Mouse (Mus musculus) megakaryocyte-erythroid progenitor cell, adult 5-6 weeks (primary cell): Measurements from ENCODE around the gene Cops7b. TPM values are rescaled to one million over a fixed set of nuclear protein-coding genes. Genes with fewer than 3 reads are reported as not detected.
"Not testable (repeated sequence)": the region's sequence is repeated elsewhere in the genome, so short reads cannot be mapped to it uniquely, and the experiment has no call there.

ENCODE experiments used
- ATAC-seq: replicated peaks from 2 replicates; pipeline ENCODE4 v1.8.0; 2016; ENCODE audit warnings: mild to moderate bottlenecking, inconsistent platforms; ENCODE audit not compliant: severe bottlenecking, poor library complexity, low FRiP score, low TSS enrichment
- total RNA-seq, 2 experiments: library from RNA; stranded (forward) in 1 of 2; stranded (reverse) in 1 of 2; fragments of 200-1000, 215-1000 nt in 1 of 2; fragments of >200 nt in 1 of 2; fragmentation: Nextera tagmentation in 1 of 2; gene quantifications; 2 replicates each; pipeline ENCODE4 v1.2.3; 2014 to 2017

Cops7b gene
- 21.2 and 25.6 TPM in 2 replicates for total RNA-seq (2014; fragmentation: Nextera tagmentation)
- 17.2 and 19.1 TPM in 2 replicates for total RNA-seq (2017)

DNA sequence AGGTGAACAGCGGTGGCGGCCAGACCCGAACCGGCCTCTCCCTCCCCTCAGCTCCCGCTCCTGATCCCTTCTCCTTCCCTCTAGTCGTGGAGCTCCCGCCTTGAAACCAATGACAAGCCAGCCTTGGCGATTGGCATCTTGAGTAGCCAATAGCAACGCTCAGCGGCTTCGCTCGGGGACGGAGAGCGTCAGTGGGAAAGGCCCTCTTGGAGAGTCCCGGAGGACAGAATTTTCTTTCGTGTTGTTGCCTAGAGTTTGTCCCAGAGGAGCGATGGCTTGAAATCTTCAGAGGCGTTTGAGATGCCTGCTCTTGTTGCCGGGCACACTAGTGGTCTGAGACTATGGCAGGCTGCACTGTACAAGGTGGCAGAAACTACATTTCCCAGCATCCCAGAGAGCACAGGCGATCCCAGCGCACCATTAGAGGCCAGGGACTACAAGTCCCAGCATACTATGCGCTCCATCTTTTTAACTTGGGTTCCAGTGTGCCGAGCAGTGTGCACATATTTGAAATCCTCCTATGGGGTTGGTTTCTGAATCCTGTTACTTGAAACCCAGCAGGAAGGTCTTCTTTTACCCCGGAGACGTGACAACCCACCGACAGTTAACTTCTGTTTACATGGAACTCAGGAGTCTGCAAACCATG lies at the start of gene Cops7b, which contains the start of gene Pde6d:
Gene Cops7b (plus strand): TSS at position 454 of the 646 bp plus-strand sequence.
Gene Pde6d (minus strand): TSS at position 179 of the 646 bp plus-strand sequence.
- ATAC-seq, result peak; percentile 96

GRCm38 (mm10) chr1:86533411-86534130 lies 49.1 kb upstream of the Cops7b start:
- no peak for ATAC-seq

DNA sequence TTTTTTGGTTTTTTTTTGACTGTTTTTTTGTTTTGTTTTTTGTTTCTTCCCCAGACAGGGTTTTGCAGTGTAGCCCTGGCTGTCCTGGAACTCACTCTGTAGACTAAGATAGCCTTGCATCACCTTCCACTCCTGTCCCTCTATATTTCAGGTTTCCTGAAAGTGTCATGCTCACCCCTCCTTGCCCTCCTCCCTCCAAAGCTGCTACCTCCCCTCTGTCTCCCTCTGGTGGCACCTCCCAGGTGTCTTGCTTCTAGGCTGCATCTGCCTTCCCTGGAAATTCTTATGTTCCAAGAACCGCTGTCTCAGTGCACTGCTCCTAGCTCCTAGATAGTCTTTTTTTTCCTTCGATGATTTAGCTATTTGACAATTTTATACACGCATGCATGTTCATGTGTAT lies 44.3 kb upstream of the Cops7b start:
- ATAC-seq, result no peak

DNA sequence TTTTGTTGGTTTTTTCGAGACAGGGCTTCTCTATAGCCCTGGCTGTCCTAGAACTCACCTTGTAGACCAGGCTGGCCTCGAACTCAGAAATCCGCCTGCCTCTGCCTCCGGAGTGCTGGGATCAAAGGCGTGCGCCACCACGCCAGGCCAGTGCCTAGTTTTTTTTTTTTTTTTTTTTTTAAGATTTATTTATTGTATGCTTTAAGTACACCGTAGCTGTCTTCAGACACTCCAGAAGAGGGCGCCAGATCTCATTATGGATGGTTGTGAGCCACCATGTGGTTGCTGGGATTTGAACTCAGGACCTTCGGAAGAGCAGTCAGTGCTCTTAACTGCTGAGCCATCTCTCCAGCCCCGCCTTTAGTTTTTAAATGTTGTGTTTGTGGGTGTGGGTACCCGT lies 43.1 kb upstream of the Cops7b start:
- not testable (repeated sequence) for ATAC-seq

DNA sequence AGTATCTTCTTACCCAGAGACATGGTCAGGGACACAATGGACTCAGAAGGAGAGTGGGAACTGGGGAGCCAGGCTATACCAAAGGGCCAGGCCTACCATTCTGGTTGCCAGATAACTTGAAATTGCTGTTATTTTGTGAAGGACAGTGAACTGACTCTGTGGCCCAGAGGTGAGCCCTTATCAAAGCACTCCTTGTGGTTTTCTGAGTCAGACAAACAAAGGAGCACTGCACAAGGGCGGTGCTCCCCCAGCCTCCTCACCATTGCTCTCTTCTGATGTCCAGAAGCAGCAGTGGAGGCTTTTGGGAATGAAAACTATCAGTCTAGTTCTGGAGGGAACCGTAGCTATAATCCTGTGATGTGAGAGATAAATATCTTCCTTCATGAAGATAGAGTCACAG lies 40.1 kb upstream of the Cops7b start:
- peak; percentile 49 for ATAC-seq

DNA sequence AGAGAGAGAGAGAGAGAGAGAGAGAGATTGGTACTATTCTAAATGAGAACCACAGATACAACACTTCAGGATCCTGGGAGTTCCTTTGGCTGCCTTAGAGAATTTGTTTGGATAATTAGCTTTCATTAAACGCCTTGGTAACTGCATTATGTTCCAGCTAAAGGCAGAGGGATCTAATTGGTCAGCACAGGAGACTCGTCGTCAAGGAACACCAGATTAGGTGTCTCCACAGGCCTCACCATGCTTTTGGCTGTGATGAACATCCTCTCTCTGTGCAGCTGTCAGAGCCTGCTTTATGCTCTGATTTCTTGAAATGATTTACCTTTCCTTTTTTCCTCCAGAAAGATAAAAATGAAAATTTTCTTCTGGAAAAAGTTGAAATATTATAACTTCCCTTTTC lies 35.9 kb upstream of the Cops7b start:
- ATAC-seq, result no peak

GRCm38 (mm10) chr1:86551299-86551698 lies 31.4 kb upstream of the Cops7b start:
- ATAC-seq, result no peak

GRCm38 (mm10) chr1:86551877-86552276 lies 30.8 kb upstream of the Cops7b start:
- no peak for ATAC-seq

DNA sequence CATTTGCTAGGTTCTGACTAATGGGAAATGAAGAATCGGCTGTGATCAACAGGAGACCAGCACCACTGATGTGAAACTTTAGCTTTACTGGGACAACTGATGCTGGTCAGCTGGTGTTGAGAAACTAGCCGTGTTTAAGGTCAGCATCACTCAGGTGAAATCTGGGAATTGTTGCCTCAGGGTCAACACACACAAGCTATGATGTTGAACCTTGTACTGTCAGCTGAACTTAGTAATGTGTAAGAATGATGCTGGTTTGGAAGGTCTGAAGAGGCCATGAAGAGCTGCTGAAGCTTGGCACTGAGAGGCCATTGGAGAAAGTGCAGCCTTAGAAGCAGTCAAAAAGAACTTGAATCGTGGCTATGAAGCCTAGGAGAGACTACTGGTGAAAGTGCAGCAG lies 27.0 kb upstream of the Cops7b start:
- no peak for ATAC-seq

GRCm38 (mm10) chr1:86557872-86558271 lies 24.8 kb upstream of the Cops7b start:
- peak; percentile 96 for ATAC-seq

DNA sequence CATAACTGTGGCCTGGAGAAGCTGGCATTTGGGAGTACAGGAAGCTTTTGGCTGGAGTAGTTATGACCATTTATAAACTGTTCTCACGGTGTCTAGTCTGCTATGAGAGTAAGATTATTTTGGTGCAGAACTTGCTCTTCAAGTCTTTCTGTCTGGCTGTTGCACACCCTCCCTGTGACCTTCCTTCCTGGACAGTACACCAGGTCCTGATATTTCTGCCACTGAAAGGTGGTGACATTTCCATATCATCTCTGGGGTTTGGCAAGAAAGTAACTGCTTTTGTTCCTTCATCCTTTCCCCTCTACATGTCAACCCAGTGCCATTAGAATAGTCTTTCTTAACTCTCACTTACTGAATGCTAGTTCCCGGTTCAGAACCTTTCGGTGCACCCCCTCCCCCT lies 23.5 kb upstream of the Cops7b start:
- no peak for ATAC-seq

GRCm38 (mm10) chr1:86562663-86563062 lies 20.0 kb upstream of the Cops7b start:
- no peak for ATAC-seq

- ATAC-seq, result no peak
These were observed 14.3 kb upstream of the Cops7b start for GRCm38 (mm10) chr1:86568409-86568808.

DNA sequence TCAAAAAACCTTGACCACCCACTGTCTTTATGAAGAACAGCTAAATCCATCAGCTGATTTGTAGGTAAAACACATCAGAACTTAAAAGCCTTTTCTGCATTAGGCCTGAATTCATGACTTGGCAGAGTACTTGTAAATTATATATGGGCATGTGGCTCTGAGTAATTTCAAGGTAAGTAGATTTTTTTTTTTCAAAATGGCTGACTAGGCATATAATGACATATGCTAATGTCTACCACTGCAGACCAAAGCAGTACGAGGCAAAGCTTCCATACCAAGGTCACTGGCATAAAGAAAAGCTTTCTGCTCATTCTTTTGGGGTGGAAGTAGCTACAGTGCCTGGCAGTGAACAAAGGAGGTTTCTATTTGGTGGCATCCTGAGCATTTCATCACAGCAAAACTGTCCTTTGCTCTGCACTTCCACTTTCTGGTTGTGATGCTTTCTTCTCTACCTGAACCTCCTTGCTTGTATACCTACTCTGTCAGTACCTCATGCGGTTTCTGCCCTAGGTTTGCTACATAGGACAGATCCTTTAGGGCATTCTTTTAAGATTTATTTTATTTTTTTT lies 13.3 kb upstream of the Cops7b start:
- no peak for ATAC-seq

GRCm38 (mm10) chr1:86571381-86571780 lies 11.3 kb upstream of the Cops7b start:
- no peak for ATAC-seq

- no peak for ATAC-seq
These were observed 10.8 kb upstream of the Cops7b start for GRCm38 (mm10) chr1:86571941-86572340.

GRCm38 (mm10) chr1:86580426-86580825 lies 2.3 kb upstream of the Cops7b start:
- no peak for ATAC-seq

- ATAC-seq, result peak; percentile 28
These were observed 833 bp upstream of the Cops7b start for GRCm38 (mm10) chr1:86581692-86582450.

GRCm38 (mm10) chr1:86583709-86584108 lies 1.0 kb downstream of the Cops7b start:
- no peak for ATAC-seq

GRCm38 (mm10) chr1:86586992-86587391 lies 4.3 kb downstream of the Cops7b start:
- ATAC-seq, result peak; percentile 58
